Mouse (Mus musculus): ENCODE data around the gene Cox5a. TPM values are rescaled to one million over a fixed set of nuclear protein-coding genes. Genes with fewer than 3 reads are reported as not detected.

The Cox5a gene
- 450 and 454 TPM in 2 replicates for polyA plus RNA-seq (2015; fragmentation: Nextera tagmentation; extraction: Ambion mirVana)

DNA sequence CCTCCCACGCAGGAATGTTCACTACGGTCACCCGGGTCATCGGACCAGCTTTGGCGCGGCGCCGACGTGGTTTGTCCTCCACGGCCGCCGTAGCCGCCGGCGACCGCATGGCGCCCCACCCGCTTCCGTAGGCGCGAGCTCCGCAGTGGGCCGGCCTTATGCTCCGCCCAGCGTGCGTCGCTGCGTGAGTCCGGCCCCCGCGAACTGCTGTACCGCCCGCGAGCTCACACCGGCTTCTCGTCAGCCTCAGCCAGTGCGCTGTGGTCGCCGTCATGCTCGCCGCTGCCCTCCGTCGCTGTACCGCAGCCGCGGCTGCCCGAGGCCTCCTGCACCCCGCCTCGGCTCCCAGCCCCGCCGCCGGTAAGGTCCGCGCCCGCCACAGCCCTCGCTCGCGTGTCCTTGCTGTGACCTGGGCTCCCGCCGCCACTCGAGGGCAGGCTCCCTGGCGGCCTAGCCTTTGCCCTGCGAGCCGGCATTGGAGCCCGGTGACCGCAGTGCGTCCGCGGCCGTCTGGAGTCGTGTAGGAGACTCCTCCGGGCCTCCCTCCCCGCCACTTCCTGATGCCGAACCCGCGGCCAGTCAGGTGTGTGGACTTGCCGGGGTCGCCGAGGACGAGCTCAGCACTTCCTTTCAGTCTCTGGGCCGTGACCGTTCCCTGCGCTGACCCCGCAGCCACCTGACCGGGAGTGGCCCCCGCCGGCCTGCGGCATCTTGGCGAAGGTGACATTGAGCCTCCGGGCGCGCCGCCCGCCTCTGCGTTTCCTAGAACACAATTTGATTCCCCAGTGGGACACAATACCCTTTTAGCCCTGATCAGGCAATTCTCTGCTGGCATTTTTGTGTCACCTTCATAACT is at the start of gene Cox5a:
Gene Cox5a, plus strand, starts transcription at position 219 of the 856 bp plus-strand sequence.
- Histone ChIP-seq H3K27me3 (no peaks in the 10 kb centered on the region), H3K9me3 (replicated peaks) (no peaks in the 10 kb centered on the region), H3K4me1 (peaks cover 18% of the 10 kb centered on the region), H3K27ac (replicated peaks) (peak within 1 kb of the TSS; percentile 86), H3K9ac (peak within 1 kb of the TSS; percentile 88), H3K4me3 (replicated peaks) (peak within 1 kb of the TSS; percentile 80), H3K36me3 (no peaks in the 10 kb centered on the region), H3K4me2 (replicated peaks) (peak within 1 kb of the TSS; percentile 69)
- ATAC-seq (ENCODE audit: insufficient number of reproducible peaks, low FRiP score, low TSS enrichment, low read depth): peak; percentile 97
- under 1% methylated on average over 95 of the region's 95 CpGs for WGBS

- no peaks in the 10 kb centered on the region for H3K36me3 ChIP-seq
- no peaks in the 10 kb centered on the region for H3K27me3 ChIP-seq
- WGBS: 13% methylated on average over 7 of the region's 7 CpGs
- H3K4me2 ChIP-seq (replicated peaks): no peak overlapping the region
- H3K9ac ChIP-seq: no peak overlapping the region
- H3K9me3 ChIP-seq (replicated peaks): no peaks in the 10 kb centered on the region
- no peak overlapping the region for H3K4me3 ChIP-seq (replicated peaks)
- no peaks in the 10 kb centered on the region for H3K4me1 ChIP-seq
- ATAC-seq (ENCODE audit: insufficient number of reproducible peaks, low FRiP score, low TSS enrichment, low read depth): no peak
- no peak overlapping the region for H3K27ac ChIP-seq (replicated peaks)
These were observed 35.3 kb upstream of the Cox5a start for GRCm38 (mm10) chr9:57485774-57486173.

DNA sequence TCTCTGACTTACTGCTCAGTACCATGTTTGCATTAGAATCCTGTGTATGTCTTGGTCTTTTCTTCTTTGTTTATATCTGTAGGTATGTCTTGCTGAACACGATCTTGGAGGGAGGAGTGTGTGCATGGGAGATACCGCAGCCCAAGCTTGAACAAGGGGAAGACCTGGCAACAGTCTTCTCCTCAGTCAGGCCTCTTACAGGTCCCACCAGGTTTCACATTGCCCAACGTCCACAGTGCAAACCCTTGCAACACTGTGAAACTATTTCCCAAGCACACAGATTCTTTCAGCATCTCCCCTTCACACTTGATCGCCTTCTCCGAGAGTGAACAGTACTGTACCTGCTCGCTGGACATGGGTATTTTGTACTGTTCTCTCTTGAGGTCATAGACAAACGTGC is 33.3 kb upstream of the Cox5a start:
- no peak overlapping the region for H3K9ac ChIP-seq
- no peak overlapping the region for H3K27ac ChIP-seq (replicated peaks)
- no peaks in the 10 kb centered on the region for H3K4me1 ChIP-seq
- no peak overlapping the region for H3K4me2 ChIP-seq (replicated peaks)
- WGBS: 72% methylated on average over 7 of the region's 7 CpGs
- ATAC-seq (ENCODE audit: insufficient number of reproducible peaks, low FRiP score, low TSS enrichment, low read depth): no peak
- H3K27me3 ChIP-seq: no peaks in the 10 kb centered on the region
- no peaks in the 10 kb centered on the region for H3K36me3 ChIP-seq
- H3K4me3 ChIP-seq (replicated peaks): no peak overlapping the region
- no peaks in the 10 kb centered on the region for H3K9me3 ChIP-seq (replicated peaks)

- 86% methylated on average over 2 of the region's 2 CpGs for WGBS
- no peak for ATAC-seq (ENCODE audit: insufficient number of reproducible peaks, low FRiP score, low TSS enrichment, low read depth)
These were observed 27.5 kb upstream of the Cox5a start for GRCm38 (mm10) chr9:57493532-57493931.

GRCm38 (mm10) chr9:57494970-57495369 is 26.1 kb upstream of the Cox5a start:
- Histone ChIP-seq H3K9ac (no peak overlapping the region), H3K27me3 (peaks cover 17% of the 10 kb centered on the region), H3K4me3 (replicated peaks) (no peak overlapping the region), H3K4me2 (replicated peaks) (no peak overlapping the region), H3K4me1 (no peaks in the 10 kb centered on the region), H3K36me3 (no peaks in the 10 kb centered on the region), H3K9me3 (replicated peaks) (no peaks in the 10 kb centered on the region), H3K27ac (replicated peaks) (no peak overlapping the region)
- no peak for ATAC-seq (ENCODE audit: insufficient number of reproducible peaks, low FRiP score, low TSS enrichment, low read depth)

More at GRCm38 (mm10) chr9:57493532-57493931, 27.5 kb upstream of the Cox5a start:
- H3K4me1 ChIP-seq: no peaks in the 10 kb centered on the region
- H3K27ac ChIP-seq (replicated peaks): no peak overlapping the region
- H3K27me3 ChIP-seq: peaks cover 2% of the 10 kb centered on the region
- H3K9me3 ChIP-seq (replicated peaks): no peaks in the 10 kb centered on the region
- no peak overlapping the region for H3K4me2 ChIP-seq (replicated peaks)
- H3K9ac ChIP-seq: no peak overlapping the region
- no peaks in the 10 kb centered on the region for H3K36me3 ChIP-seq
- H3K4me3 ChIP-seq (replicated peaks): no peak overlapping the region

GRCm38 (mm10) chr9:57497236-57497635 is 23.8 kb upstream of the Cox5a start:
- H3K27ac ChIP-seq (replicated peaks): no peak overlapping the region
- no peak overlapping the region for H3K9ac ChIP-seq
- H3K27me3 ChIP-seq: peaks cover 39% of the 10 kb centered on the region
- 74% methylated on average over 5 of the region's 5 CpGs for WGBS
- peaks cover 5% of the 10 kb centered on the region; the same call in 1 of the 2 replicates for H3K4me1 ChIP-seq
- no peaks in the 10 kb centered on the region for H3K9me3 ChIP-seq (replicated peaks)
- no peaks in the 10 kb centered on the region for H3K36me3 ChIP-seq
- no peak overlapping the region for H3K4me2 ChIP-seq (replicated peaks)
- no peak overlapping the region for H3K4me3 ChIP-seq (replicated peaks)
- no peak for ATAC-seq (ENCODE audit: insufficient number of reproducible peaks, low FRiP score, low TSS enrichment, low read depth)

GRCm38 (mm10) chr9:57498536-57498935 is 22.5 kb upstream of the Cox5a start:
- H3K4me3 ChIP-seq (replicated peaks): no peak overlapping the region
- no peak overlapping the region for H3K9ac ChIP-seq
- H3K9me3 ChIP-seq (replicated peaks): no peaks in the 10 kb centered on the region
- H3K4me2 ChIP-seq (replicated peaks): no peak overlapping the region
- peaks cover 52% of the 10 kb centered on the region for H3K27me3 ChIP-seq
- no peak overlapping the region for H3K27ac ChIP-seq (replicated peaks)
- no peak for ATAC-seq (ENCODE audit: insufficient number of reproducible peaks, low FRiP score, low TSS enrichment, low read depth)
- no peaks in the 10 kb centered on the region for H3K36me3 ChIP-seq
- peaks cover 17% of the 10 kb centered on the region for H3K4me1 ChIP-seq
- WGBS: 47% methylated on average over 7 of the region's 7 CpGs

- no peaks in the 10 kb centered on the region for H3K36me3 ChIP-seq
- 8% methylated on average over 13 of the region's 13 CpGs for WGBS
- no peak for ATAC-seq (ENCODE audit: insufficient number of reproducible peaks, low FRiP score, low TSS enrichment, low read depth)
- peak overlapping the region; percentile 13; the same call in 1 of the 2 replicates for H3K4me2 ChIP-seq (replicated peaks)
- H3K27ac ChIP-seq (replicated peaks): no peak overlapping the region
- no peak overlapping the region for H3K9ac ChIP-seq
- peaks cover 81% of the 10 kb centered on the region for H3K27me3 ChIP-seq
- H3K4me1 ChIP-seq: peaks cover 35% of the 10 kb centered on the region
- H3K4me3 ChIP-seq (replicated peaks): no peak overlapping the region
- no peaks in the 10 kb centered on the region for H3K9me3 ChIP-seq (replicated peaks)
These were observed 19.6 kb upstream of the Cox5a start for GRCm38 (mm10) chr9:57501452-57501851.

DNA sequence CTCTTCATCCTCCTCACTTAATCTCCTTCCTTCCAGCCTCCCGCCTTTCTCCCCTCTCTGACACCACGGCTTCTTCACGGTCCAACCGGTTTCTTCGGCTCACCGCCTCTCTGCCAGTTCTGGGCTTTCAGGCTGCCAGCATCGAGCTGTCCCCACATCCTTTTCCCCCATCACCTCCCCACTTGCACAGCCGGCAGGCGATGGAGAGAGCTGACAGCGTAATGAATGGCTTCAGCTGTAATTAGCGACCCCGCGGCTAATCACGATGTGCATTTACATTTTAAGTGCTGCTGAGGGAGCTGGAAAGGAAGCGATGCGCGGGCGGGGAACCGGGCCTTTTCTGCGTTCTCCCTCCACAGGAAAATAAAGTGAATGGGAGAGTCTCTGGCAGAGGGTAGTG is 19.2 kb upstream of the Cox5a start:
- H3K4me1 ChIP-seq: peaks cover 35% of the 10 kb centered on the region
- peaks cover 83% of the 10 kb centered on the region for H3K27me3 ChIP-seq
- no peaks in the 10 kb centered on the region for H3K9me3 ChIP-seq (replicated peaks)
- H3K36me3 ChIP-seq: no peaks in the 10 kb centered on the region
- ATAC-seq (ENCODE audit: insufficient number of reproducible peaks, low FRiP score, low TSS enrichment, low read depth): no peak
- H3K4me3 ChIP-seq (replicated peaks): no peak overlapping the region
- 3% methylated on average over 20 of the region's 20 CpGs for WGBS
- H3K4me2 ChIP-seq (replicated peaks): peak overlapping the region; percentile 13; the same call in 1 of the 2 replicates
- no peak overlapping the region for H3K9ac ChIP-seq
- no peak overlapping the region for H3K27ac ChIP-seq (replicated peaks)

DNA sequence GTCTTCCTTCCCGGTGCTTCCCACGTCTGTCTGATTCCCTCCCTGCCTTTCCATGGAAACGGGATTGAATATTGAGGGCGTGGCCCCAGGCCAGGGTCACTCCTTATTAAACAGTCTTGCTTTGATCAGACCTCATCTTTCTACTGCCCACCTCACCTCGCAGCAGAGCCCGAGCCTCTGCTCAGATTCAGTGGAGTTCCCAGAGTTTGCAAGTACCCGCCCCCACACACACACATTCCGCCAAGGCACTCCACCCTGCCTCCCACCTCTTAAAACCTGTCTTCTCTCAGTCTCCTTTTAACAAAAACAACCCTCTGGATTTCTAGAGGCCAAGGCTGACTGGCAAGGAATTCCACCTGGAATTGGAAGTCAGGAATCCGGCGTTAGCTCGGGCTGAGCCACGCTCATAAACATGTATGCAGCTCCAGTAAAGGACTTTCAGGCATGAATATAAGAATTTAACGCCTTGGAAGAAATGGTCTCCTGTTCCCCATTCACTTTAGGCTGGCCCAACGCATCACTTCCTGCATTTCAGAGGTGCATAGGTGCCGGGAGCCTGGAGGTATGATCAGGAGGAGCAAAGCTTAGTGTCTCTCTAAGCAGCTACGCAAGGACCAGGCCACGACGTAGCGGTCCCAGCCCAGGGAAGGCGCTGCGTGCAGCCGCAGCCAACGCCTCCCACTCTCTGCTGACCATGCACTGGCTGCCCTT is 18.0 kb upstream of the Cox5a start:
- Histone ChIP-seq H3K9ac (no peak overlapping the region), H3K27me3 (peaks cover 83% of the 10 kb centered on the region), H3K9me3 (replicated peaks) (no peaks in the 10 kb centered on the region), H3K4me2 (replicated peaks) (peak overlapping the region; percentile 97), H3K36me3 (no peaks in the 10 kb centered on the region), H3K27ac (replicated peaks) (no peak overlapping the region), H3K4me1 (peaks cover 35% of the 10 kb centered on the region), H3K4me3 (replicated peaks) (peak overlapping the region; percentile 45)
- WGBS: 3% methylated on average over 23 of the region's 23 CpGs
- no peak for ATAC-seq (ENCODE audit: insufficient number of reproducible peaks, low FRiP score, low TSS enrichment, low read depth)

DNA sequence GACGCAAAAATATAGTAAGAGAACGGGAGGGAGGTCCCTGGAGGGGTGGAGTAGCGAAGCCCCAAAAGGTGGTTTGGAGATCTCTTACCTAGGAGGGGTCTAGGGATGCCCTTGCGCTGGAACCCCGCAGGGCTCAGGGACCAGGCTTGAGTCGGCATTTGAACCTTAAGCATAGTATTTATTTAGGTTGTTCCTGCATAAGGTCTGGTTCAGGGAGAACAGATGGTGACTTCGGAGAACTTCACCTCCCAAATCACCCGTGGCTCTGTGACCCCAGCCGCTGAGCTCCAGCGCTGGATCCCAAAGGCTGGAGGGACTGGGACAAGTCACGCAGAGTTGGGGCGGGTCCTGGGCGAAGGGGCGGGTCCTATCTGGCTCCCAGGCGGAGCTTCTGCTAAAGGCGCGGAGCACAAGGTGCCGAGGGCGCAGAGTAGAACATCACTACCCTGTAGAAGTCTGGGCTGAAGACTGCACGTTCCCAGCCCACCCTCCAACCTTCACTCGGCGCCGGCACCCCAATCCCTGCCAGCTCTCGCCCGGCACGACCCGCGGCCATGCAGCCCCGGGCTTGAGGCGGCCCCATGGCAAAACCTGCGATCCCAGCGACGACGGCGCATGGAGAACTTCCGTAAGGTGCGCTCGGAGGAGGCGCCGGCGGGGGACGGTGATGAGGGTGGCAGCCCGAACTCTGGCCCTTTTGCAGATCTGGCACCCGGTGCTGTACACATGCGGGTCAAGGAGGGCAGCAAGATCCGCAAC is 17.3 kb upstream of the Cox5a start, which contains the start of gene Rpp25:
Gene Rpp25, plus strand, starts transcription at position 405 of the 759 bp plus-strand sequence.
- H3K4me3 ChIP-seq (replicated peaks): peak within 1 kb of the TSS; percentile 45
- ATAC-seq (ENCODE audit: insufficient number of reproducible peaks, low FRiP score, low TSS enrichment, low read depth): peak; percentile 47
- H3K9ac ChIP-seq: peak within 1 kb of the TSS; percentile 23; the same call in 1 of the 2 replicates
- under 1% methylated on average over 46 of the region's 46 CpGs for WGBS
- peaks cover 78% of the 10 kb centered on the region for H3K27me3 ChIP-seq
- no peak within 1 kb of the TSS for H3K27ac ChIP-seq (replicated peaks)
- no peaks in the 10 kb centered on the region for H3K36me3 ChIP-seq
- no peaks in the 10 kb centered on the region for H3K9me3 ChIP-seq (replicated peaks)
- H3K4me1 ChIP-seq: peaks cover 35% of the 10 kb centered on the region
- peak within 1 kb of the TSS; percentile 97 for H3K4me2 ChIP-seq (replicated peaks)

Measured in embryonic facial prominence, embryonic 15.5 days (tissue).